Mouse (Mus musculus): ENCODE data around the gene Acox2.

Acox2 gene

DNA sequence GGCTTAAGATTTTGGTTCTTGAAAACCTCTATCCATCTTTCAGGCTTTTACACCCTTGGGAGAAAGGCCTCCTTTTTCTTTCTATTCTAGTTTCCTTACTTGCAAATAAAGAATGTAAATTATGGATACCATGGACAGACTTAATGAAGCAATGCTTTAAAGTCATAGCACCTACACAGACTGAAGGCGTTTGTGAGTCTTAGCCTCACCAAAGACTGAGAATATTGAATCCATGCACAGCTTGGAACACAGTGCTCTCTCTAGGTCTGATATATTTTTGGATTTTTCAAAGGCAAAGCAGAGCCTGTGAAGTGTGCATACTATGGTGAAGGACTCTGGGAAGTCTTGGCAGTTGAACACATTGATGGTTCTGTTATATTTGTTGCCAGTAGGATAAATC, 9.9 kb downstream of the Acox2 start:
- DNase-seq (ENCODE audit: low spot score), result no peak

DNA sequence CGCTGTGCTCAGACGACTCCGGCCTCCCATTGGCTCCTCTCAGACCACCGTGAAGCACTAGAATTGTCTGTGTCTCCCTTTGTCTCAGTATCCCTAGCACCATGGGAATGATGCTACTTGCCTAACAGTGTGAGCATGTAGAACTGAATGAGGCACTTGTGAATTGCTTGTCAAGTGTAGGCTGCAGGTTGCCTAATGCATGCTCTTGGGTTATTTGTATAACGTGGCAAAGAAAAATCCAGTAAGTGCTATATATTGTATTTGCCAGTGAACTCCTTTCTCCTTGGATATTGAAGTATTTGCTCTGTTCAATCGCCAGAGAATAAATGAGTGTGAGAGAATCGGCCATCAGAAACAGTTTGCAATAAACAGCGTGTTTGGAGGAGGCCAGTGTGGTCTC, 12.3 kb downstream of the Acox2 start:
- no peak for DNase-seq (ENCODE audit: low spot score)

DNA sequence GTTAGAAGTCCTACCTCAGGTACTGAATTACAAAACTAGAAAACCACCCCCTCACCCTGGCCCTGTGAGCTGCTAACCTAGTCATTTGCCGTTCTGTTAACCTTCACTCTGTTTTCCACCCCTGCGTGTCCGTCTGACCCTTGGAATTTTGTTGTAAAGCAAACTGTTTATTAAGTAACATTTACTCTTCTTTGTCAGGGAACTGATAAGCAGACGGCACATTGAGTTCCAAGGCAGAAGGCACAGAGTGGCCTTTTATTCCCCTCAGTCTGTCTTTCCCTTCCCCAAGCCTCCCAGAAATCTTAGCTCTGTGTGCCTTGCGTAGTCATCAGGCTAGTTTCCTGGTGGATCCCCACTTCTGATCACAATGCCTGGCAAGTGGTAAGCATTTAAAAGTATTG, 14.9 kb downstream of the Acox2 start:
- no peak for DNase-seq (ENCODE audit: low spot score)

- peak; percentile 28 for DNase-seq (ENCODE audit: low spot score)
Measured at GRCm38 (mm10) chr14:8243136-8243888, 15.8 kb downstream of the Acox2 start.

DNA sequence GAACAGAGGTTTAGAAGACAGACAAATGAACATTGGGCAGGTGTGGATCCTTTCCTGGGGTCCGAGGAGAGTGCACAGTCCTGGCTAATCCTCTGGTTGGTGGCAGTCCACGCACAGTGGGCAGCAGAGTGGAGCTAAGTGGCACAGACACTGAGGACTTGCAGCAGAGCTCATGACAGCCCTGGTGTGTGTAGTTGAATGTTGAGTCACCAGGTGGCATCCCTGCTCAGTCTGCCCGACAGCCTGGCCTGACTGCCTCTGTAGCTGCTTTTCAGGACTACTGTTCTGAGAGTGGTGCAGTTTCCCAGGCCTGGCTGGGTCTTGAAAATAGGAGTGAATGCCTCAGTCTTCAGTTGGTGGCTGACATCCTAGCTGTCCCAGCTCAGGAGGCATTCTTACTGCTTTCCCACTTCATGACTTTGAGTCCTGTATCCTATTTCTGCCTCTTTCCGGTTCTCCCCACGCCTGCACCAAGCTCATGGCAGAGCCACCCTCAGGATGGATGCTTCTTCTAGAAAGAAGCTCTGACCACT, 16.7 kb downstream of the Acox2 start:
- DNase-seq (ENCODE audit: low spot score), result peak; percentile 69

DNA sequence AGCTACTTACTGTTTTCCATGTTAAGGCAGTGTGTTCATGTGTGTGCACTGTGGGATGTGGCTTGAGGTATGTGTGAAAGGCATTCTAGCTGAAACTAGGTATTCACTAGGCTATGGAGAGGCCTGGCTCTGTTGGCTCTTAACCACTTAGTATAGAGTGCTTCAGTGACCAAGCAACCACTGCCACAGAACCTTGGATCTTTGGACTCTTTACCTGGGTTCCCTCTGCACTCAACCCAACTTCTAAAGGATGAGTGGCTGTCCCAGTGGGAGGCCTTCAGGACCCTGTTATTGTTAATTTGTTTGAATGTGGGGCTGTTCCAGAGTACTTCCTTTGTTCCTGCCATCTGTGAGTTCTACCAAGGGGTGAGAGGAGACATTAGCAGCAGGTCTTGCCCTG, 17.3 kb downstream of the Acox2 start:
- DNase-seq (ENCODE audit: low spot score), result no peak

DNA sequence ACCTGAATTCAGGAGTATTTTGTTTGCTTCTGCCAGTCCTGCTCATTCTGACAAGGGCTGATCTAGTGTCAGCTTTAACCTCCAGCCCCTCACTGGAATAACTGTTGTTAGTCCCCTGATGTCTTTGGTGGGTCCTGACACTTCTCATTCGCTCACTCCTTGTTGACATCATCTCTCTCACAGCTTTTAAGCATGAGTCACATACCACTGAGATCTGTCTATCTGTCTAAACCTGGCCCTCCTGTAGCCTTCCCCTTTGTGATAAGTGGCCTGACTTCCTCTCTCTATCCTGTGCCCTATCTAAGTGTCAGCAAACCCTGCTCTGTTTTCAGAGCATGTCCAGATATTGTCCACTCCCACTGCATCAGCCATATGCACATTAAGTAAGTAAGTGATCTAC, 25.9 kb downstream of the Acox2 start:
- DNase-seq (ENCODE audit: low spot score), result no peak

- DNase-seq (ENCODE audit: low spot score), result no peak
Measured at GRCm38 (mm10) chr14:8232155-8232910, 26.8 kb downstream of the Acox2 start.

DNA sequence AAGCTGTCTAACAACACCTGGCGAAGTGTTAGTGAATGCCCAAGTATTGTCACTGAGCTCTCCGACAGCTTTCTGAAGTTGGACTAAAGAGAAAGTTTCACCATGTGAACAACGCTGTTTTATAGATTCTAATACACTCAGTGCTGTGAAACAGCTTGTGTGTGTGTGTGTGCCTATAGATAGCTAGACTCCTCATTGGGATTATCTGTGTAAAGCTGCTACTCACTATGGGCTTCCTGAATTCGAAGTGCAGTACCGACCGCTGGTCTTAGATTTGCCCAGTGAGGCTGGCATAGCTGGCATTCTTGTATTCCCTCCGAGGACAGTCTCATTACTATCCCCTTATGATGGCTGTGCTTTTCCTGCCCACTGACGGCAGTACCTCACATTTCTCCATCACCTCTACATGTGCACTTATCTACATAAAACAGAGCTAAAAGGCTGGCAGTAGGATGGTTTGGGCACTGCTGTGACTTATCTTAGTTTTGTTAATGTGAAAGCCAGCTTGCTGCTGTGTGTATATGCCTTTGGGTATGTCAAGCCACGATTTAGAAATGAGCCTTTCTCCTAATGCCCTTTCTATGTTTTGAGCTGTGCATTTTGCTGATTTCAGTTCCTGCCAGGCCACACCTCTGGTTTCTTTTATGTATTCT, 29.7 kb downstream of the Acox2 start:
- no peak for DNase-seq (ENCODE audit: low spot score)

DNA sequence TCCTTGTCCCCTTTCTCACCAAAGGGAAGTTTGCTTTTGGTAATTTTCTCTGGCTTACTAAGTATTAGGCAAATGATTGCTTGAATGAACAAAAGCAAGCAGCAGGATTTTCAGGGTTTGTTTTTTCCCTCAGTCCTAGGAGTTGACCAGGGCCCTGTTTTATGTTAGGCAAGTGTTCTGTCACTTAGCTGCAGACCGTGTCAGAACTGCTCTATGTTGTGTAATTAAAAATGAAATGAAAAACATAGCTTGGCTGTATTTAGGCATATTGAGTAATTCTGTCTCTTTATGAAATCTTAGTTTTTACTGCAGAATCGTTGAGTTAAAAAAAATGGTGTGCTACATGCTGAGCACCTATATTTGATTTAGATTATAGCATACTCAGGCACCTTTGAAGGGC, 34.3 kb downstream of the Acox2 start:
- DNase-seq (ENCODE audit: low spot score), result no peak

DNA sequence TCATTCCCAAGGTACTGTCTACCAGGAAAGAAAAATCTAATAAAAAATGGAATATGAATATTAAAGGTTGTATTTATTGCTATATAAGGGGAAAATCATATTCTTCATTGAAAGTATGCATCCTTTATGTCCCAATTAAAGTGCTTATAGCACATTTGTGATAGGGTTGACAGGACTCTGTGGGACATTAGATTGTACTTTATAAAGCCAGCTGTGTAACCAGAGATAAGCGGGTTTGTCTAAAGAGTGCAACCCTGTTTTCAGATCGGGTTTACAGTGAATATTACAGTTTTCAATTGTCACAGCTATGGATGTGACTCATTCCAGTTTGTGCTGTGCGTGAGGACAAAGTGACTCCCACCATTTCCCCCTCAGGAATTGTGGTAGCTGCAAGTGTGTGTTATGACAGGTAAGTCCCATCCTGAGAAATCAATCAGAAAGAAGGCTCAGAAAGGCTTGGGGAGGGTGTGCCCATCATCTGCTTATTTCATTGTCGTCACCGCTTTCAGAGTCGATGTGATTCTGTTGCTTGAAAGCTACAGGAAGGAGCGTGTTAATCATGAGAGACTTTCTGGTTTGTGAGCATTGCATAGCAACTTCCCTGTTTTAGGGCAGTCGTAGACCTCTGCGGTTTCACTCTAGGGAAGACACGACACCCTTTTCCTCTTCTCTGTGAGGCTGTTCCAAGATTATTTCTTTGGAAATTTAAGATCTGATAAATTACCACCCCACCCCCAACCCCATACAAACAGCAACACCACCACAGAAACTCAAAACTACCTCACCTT, 35.5 kb downstream of the Acox2 start:
- no peak for DNase-seq (ENCODE audit: low spot score)

- DNase-seq (ENCODE audit: low spot score), result no peak
Measured at GRCm38 (mm10) chr14:8222561-8222960, 36.6 kb downstream of the Acox2 start.

DNA sequence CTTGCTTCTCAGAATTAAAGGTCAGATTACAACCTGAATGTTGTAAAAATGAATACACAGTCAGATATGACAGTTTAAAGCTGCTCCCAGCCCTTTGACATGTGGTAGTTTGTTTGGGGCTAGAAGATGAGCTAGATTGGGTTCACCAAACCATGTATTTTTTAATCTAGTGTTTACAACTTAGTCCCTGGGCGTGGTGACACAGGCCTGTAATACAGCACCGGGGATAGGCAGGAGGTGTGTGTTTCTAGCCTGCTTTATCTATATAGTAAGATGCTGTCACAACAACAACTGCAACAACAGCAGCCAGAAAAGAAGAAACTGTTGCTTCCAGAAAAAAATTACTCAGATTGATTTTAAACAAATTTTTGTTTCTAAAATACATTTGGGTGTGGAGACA, 38.2 kb downstream of the Acox2 start:
- no peak for DNase-seq (ENCODE audit: low spot score)

GRCm38 (mm10) chr14:8220306-8220705, 38.8 kb downstream of the Acox2 start:
- no peak for DNase-seq (ENCODE audit: low spot score)

DNA sequence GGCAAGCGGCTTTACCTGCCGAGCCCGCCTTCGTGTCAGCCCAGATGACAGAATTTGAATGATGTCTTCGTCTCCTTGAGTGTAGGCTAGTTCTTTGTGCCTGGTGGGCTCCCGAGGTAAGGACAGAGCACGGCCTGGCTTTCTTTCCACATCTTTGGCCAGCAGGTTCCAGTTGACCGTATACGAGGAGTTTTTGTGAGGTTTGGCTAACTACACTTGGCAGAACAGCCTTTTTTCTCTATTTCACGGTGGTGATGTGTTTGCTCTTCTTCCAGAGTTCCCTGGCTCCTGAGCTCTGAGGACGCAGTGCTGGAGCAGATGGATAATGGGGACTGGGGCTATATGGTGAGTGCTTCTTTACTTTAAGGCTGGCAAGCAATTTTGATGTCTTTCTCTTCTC, 39.3 kb downstream of the Acox2 start:
- no peak for DNase-seq (ENCODE audit: low spot score)

- peak; percentile 68 for DNase-seq (ENCODE audit: low spot score)
Measured at GRCm38 (mm10) chr14:8218730-8219380, 40.3 kb downstream of the Acox2 start.

GRCm38 (mm10) chr14:8218238-8218637, 40.9 kb downstream of the Acox2 start:
- no peak for DNase-seq (ENCODE audit: low spot score)

GRCm38 (mm10) chr14:8216100-8216499, 43.1 kb downstream of the Acox2 start:
- DNase-seq (ENCODE audit: low spot score), result no peak

GRCm38 (mm10) chr14:8215208-8215778, 43.9 kb downstream of the Acox2 start:
- no peak for DNase-seq (ENCODE audit: low spot score)

DNA sequence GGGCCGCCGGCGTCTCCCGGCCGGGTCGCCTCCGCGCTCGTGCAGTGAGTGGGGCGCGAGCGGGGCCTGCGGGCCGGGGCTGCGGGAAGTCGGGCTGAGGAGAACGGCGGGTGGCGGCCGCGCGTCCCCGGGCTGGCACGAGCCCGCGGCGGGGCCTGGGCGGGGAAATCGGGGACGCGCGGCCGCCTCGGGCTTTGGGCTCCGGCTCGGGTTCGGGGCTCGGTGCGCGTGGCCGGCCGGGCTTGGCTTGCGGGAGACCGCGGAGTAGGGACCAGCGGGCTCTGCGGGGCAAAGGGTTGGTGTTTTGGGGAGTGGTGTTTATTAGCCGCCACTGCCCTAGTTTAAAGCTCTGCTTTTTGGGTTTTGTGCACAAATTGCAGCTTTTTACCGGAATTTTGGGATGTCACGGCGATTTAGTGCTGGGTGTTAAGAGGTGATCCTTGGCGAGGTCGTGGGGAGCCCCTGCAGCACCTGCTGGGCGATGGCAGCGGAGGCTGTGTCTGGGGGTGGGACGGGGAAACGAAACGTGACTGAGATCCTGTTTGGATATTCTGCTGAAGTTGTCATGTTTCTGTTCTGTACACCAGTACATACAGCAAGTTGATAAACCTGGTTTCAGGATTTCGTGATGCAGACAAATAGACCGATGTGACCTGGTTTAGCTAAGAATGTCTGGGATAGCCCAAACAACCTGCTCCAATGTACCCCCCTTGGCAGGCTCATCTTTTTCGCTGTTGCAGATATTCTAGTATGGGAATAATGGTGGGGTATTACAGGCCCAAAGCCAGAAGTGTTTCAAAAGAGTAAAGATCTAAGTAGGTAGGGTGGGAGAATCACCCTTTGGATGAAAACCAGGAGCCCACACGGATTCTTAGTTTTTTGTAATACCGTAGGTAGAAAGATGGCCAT, 44.6 kb downstream of the Acox2 start:
- DNase-seq (ENCODE audit: low spot score), result peak; percentile 71
